Mouse (Mus musculus) adrenal gland, adult 2 months (tissue): ENCODE data around the gene Jazf1. TPM values are rescaled to one million over a fixed set of nuclear protein-coding genes. Genes with fewer than 3 reads are reported as not detected.

Source experiments
- DNase-seq: peaks from one replicate; pipeline ENCODE4 v3.0.0; 2021
- polyA plus RNA-seq: library from polyadenylated mRNA; depleted of rRNA; stranded (reverse); fragments of >200 nt; gene quantifications from 2 replicates; pipeline ENCODE4 v1.2.3, GENCODE M21; 2012
- total RNA-seq, 2 experiments: library from RNA; stranded (reverse); gene quantifications; 2 replicates each; pipeline ENCODE4 v1.2.3; 2021

Jazf1 gene
- total and polyA plus RNA-seq, 3 experiments: 1.9 to 5.3 (median 4.2) TPM

DNA sequence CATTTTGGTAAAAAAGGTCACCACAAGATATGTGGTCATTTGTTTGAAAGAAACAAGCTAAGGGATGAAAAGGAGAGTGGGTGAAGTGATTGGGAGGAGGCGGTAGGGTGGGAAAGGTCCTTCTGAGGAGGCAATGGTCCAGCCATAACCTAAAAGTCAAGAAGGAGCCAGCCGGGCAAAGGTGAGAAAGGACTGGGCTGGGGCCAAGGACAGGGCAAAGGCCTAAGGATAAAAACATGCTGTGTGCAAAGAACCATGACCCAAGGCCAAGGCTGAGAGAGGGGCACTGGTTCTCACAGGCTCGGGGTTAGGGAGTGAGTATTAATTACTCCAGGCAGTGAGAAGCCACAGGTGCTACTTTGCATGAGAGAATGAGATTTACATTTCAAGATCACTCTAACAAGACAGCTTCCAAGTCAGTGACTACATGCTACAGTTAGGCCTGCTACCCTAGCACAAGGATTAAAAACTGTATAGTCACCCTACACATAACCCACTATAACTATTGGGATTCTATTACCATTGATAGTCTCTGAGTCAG is 151.5 kb downstream of the Jazf1 start:
- DNase-seq: no peak

DNA sequence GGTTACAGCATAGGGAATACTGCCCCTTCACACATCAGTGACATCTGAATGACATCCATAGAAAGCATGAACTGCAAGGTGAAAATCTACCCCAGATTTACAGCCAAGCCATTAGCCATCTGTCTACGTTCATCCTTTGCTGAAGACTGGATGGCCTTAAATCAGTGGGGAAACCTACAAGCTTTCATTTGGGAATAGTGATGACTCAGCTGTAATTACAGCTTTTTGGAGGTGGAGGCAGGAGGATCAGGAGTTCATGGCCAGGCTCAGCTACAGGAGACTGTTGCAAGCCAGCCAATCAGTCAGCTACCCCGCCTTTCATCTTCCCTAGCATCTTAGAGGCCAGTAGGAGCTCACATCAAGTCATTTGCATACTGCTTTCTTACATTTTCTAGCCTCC is 153.5 kb downstream of the Jazf1 start:
- DNase-seq: no peak

DNA sequence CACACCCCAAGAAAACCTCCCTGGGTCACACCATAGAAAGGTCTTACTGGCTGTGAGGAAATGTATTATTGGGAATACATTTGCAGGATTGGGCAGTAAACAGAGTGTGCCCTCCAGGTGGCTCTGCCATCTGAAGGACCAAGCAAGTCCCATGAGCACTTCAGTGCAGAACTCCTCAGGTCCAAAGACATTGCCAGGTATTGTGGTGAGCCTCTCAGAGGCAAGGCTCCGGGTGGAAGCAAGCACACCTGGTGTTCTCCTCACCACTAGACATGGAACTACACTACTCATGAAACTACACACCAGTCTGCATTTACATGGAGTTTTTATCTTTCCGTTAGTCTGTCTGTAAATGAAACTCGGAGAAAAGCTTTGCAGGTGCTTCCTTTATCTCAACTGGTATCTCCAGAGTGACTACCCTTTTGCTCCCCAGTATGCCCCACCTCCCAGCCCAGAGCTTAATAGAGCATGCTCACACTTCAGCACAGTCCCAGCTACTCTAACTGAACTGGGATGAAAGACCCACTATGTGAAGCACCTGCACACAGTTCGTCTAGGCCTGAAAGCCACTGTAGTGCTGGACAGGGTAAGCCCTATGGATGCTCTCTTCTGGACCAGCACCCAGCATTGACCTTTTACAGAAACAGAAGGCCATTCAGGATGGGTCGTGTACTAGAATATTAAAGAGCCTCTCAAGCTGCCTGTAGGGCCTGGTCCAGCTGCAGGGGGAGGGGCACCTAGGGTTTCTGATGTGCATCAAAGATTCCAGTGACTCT is 156.1 kb downstream of the Jazf1 start:
- no peak for DNase-seq

DNA sequence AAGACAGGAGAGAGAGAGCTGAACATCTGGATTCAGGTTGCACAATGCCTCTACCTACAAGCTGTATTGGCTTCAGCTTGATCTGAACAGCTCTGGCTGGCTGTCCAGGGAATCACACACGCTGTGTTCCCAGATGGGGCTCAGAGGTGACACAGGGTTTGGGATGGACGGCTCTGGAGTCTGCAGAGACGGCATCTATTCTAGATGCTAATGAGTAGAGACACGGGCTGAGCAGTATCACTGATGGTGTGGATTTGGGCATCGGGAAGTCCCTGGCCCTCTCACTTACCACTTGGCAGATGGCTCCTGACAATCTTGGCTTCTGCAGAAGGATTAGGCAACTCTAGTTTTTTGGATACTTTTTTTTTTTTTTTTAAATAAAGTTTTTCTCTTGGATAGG is 161.6 kb downstream of the Jazf1 start:
- no peak for DNase-seq

DNA sequence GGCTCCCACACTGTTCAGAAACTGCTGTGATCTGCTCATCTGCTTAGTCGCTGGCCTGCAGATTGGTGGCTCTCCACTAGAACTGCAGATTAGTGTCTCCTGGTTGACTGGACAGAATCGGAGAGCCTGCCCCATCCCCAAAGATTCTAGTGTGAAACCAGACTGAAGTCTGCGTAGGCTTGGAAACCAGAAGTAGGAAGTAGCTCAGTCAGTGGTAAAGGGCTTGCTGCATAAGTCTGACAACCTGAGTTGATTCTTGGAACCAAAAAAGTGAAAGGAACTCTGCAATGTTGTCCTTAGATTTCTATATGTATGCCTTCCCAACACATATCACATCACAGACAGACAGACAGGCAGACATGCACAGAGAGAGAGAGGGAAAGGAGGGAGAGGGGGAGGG is 163.3 kb downstream of the Jazf1 start:
- no peak for DNase-seq

DNA sequence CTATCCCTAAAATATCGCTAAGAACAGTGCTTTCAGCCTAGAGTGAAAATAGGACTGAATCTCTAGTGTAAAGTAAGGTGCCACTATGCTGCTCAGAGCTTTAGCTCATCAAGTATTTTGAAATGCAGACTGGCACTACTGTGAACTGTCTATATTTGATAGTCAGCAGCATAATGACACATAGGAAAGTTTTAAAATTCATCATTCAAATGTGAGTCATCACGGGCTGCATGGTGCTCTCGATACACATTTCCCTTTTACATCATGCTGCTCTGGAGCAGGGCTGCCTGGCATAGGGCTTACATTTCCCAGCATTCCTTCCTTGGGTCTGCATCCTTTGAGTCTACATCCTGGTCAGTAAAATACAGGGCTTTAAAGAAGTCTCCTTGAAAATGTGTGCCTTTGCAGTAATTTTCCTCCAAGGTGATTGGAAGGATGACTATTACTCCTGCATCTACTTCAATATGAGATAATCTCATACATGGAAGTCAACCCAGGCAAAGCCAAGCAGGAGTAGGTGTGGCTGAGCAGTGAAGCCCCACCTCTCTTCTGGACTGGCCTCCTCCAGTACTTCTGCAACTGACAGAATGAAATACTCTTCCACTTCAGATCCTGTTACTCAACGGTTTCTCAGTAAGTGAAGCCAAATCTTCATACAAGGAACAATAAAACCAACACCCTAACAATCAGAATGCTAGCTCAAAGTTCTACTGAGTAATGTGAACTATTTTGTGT is 165.0 kb downstream of the Jazf1 start:
- peak; percentile 53 for DNase-seq

DNA sequence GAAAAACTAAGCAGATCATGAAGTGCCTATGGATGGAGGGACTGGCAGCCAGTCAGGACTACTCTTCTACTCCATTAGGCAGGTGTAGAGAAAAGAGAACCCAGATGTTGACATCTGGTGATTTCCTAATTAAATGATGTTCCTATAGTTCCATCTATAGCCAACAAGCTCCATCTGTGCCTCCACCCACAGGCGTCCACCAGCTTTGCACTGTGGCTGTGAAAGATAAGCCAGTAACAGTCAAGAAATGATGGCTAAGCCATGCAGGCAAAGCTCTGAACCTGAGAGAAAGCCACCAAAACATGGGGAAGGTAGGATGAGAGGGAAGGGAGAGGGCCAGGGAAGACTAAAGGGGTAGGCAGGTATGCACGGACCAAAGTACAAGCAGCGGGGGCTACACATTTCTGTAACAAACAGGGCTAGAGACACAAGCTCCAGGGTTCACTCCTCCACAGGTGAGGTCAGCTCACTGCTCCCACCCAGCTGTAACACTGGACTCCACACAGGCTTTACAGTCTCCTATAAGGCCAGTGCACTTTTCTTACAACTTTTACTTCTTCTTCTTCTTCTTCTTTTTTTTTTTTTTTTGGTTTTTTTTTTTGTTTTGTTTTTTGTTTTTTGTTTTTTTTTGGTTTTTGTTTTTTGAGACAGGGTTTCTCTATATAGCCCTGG is 168.7 kb downstream of the Jazf1 start:
- no peak for DNase-seq

DNA sequence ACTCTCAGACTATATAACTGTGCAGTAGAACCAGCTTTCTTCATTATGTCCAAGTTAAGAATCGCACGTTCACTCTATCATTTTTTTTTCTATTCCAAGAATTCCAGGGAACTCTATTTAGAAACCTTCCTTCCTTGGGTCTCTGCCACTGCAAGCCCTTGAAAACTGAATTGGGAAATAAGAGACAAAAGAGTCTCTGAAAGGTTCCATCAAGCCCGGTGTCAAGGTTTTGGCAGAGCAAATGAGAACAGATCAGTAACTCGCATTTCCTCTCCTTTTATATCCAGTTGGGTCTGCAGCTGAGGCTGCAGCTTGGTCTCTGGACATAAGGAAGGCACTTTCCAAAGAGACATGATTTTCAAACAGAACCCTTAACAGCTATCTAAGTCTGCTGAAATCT is 173.4 kb downstream of the Jazf1 start:
- peak; percentile 39 for DNase-seq

DNA sequence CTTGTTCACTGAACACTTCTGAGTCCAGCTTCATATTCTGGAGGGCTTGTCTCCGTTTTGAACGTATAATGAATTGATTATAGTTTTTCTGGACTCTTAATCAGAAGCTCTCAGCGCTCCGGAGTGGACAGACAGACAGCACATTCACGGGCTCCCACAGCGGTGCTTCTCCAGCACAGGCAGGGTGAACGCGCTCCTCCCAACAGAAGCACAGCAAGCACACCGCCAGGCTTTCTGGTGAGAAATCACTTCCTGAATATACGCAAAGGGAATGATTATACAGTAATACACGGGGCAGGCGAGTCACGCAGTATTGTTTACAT is 174.0 kb downstream of the Jazf1 start:
- DNase-seq: no peak

DNA sequence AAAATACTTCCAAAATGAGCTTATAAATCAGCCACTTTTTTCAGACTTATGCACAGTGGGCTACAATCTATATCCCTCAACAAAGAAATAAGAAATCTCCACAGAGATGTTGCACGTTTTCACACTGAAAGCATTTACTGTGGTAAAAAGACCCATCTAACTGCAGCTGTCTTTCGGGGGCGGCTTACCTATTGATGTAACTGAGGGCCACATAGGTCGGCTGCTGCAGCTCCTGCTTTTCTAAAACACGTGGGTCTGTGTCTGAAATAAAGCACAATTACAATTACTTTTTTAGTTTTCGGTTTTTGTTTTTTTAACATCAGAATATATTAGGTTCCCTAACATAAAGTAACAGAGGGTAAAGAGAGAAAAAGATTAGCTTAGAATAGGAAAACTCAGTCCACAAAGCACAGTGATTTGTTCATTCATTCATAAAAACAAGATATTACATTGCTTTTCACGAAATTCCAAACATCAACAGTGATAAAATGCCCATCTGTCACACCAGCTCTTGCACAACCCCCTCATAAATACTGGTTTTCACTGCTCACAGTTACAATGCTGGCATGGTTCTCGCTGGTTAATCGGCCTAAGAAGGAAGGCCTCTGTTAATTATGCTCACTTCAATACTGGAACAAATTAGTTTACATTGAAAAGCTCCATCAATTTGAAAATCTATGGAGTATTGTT is 174.5 kb downstream of the Jazf1 start:
- DNase-seq: peak; percentile 51

DNA sequence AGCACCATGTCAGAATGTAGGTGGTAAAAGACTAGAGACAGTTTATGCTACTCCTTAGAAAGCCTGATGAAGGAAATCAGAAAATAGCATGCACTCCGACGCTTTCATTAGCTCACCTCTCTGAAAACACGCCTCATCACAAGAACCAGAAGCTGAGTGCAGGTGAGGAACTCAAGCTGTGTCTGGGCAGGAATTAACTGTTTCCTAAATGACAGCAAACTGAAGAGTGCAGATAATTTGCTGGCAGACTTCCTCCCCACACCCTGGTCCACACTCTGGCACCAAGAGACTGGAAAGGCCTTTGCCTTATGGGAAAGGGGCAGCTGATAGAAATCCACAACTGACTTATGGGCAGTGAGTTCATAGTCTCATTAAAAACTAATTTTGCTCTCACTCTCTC is 175.5 kb downstream of the Jazf1 start:
- no peak for DNase-seq

DNA sequence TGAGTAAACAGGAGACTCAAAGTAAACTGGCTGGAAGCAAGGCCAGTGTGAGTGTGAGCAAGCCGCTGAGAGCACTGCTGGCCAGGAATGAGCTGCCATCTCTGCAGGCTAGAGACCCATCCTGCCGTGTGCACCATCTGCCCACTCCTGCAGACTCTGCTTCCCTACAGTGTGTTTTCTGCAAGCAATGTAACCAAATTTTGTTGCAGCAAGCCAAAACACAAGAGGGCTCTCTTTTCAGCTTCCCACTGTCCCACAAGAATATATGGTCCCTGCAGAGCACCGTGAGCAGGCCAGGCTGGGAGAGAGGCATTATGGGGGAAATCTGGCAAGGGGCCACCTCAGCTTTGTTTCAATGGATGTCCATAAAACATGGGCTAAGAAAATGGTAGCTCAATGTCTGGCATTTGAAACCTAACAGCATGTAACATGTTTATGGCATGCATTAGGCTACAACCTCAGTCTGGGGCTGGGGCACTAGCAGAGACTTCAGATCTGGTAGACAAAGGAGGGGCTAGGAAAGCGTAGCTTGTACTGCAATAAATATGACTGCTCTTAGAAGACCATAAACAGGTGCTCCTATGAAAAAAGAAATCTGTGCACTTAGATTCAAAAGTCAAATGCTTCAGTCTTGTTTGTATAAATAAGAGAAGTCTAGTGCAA is 180.8 kb downstream of the Jazf1 start:
- peak; percentile 53 for DNase-seq

DNA sequence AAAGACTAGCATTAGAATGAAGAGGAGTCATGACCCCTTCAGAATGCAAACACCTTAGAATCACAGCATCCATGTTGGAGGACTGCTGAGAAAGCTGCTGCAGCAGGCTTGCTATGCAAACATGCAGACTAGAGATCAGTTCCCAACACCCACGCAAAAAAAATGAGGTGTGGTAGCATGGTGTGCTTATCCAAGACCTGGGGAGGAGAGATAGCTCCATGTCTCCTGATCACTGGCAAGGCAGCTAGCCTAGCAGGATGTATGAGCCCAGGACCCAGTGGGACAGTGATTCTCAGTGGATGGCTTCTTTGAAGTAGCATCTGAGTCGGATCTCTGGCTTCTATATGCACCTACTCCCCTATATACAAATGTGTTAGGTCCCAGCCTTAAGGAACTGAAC is 184.7 kb downstream of the Jazf1 start:
- DNase-seq: no peak

DNA sequence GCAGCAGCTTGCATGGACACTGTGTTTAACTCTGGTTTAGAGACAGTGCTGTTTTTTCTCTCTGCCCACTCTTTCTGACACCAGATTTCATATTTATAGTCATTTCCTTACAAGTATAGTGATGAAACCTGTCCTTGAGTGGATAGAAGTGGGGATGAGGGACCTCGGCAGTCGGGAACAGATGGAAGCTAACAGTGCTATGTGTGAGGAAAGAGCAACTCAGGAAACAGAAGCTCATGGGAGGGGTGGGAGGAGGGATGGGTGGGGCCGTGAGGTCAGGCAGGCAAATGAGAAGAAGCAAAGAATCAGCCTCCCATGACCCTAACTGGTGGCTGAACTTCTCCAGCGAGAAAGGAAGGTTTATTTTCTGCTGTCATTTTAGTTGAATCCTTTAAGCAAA is 191.3 kb downstream of the Jazf1 start:
- no peak for DNase-seq

DNA sequence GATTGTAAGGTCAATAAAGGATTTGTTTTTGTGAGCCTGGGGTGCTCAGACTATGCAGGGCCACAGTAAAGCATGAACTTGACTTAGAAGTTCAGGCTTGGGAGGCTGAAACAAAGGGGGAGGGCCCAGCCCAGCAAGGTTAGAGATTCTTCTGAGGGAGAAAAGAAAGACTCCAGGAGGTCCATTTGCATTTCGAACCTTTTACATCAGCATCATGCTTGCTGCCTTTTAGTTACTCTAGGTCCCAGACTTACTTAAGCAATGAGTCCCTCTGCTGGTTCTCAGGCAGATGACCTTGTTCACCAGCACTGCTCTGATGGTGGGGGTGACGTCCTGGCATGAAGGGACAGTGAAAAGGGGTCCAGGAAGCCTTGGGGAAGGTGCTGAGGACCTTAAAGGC is 197.1 kb downstream of the Jazf1 start:
- no peak for DNase-seq

DNA sequence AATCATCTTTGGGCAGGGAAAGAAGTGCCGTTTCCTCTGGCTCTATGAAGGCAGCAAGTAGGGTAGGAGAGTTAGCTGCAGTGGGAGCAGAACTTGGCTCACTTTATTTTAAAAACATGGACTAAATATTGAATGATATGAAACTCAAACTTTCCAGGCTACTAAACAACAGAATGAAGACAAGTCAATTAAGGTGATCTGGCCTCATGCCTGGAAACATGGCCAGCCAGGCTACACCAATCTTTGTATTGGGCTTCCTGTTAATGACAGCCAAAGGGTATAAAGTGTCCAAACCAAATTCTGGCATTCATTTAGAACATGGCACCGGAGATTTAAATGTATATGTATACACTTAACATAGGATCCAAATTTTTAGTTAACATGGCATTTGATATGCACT is 199.2 kb downstream of the Jazf1 start:
- DNase-seq: no peak

DNA sequence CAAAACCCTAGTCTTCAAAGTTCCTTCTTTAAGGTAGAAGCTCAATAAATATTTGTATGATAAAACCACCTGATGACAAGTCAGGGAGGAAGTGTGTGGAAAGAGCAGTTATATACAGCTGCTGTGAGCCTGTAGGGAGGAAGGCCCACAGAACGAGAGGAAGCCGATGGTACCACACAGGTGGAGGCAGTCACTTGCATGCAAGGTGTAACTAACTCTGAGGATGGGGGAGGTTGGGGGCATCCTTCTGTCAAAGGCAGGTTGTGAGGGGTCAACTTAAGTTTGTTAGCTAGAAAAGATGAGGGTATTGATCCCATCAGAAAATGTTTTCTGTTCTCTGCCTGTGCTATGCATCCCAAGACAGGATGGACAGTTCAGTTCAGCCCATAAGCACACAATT is 200.1 kb downstream of the Jazf1 start:
- DNase-seq: no peak

DNA sequence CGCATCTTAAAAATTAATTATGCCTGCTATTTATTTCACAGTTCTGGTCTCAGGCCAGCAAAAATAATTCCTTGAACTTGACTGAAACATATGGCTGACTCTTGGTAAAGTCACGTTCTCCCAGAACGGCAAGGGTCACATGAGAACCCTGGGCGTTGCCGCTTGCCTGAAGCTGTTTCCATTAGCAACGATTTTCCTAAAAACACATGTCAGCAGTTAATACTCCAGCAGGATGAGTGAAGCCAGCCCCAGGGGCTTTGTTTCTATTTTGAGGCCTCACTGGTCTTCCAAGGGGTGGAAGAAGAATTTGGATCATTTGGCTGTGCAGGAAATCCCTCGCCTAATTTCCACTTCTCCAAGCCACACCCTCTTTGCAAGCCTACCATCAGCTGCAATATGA is 206.5 kb downstream of the Jazf1 start:
- no peak for DNase-seq

DNA sequence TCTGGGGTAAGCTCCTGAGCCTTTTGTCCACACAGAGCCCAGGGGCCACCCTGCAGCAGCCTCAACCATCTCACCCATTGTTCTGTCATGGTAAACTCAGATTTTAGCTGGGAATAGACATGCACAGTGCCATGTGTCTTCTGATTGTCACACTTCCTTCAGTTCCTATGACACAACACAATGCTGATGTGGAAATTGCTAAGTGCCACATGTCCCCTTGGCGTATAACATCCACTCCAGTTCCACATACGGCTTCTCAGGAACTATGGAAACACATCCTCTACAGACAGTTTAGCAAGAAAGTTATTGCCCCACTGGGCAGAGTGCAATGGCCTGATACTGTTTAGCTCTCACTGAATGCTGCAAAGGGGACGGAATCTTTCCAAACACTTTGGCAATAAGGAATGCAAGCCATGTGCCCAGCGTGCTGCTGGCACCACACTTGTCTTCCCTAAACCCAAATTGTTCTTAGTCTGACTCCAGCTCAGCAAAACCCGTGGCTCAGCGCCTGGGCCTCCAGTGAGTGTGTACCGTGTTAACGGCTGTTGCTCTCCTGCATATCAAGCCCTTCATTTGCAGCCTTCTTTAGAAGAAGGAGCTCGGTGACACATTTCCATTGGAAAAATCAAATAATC is 207.1 kb downstream of the Jazf1 start:
- DNase-seq: peak; percentile 25

DNA sequence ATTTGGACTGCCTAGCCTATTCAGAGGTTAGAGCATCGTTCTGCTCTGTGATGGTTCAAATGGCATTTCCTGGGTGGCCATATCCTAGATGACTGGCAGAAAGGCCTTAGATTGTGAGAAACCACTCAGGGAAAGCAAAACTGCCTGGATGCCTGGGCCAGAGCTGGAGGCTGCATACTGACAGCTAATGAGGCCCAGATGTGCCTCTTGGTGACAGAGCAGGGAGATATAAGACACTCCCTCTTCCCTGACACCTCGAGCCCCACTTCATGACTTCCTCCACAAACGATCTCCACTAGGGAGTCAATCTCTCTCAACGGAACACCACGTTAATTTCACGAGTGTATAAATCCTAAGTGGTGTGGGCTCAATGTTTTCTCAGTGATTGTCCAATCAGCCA is 207.7 kb downstream of the Jazf1 start:
- DNase-seq: no peak

DNA sequence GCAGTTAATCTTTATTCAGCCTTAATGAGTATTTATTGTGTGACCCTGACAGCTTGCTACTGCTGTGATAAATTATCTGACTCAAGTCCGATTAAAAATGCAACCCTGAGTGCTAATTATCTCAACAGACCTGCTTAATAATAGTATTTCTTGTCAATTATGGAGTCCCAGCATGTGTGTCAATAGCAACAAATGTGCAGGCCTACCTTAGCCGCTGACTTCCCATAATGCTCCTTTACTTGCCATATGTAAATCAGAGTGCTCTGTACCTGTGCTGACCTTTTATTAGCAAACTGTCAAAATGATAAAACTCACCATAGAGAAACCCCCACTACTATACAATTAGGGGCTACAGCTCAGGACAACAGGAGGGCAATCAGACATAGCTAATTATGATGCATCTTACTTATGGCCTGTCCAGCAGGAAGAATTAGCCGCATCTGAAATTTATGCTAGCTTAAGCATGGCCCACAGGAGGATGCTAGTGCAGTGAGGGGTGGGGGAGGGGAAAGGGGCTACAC is 209.5 kb downstream of the Jazf1 start:
- no peak for DNase-seq
